Mouse (Mus musculus) embryonic fibroblast, embryonic 13.5 days (primary cell): ENCODE measurements around the gene Gm20403. TPM values are rescaled to one million over a fixed set of nuclear protein-coding genes. Genes with fewer than 3 reads are reported as not detected.
A peak's percentile ranks its signal among the peaks of the same experiment; 100 is the strongest.

Experiments
- H3K27ac ChIP-seq: 2 replicates; pipeline ENCODE4 v1.5.1; 2012; ENCODE audit warnings: low read length, control low read depth, inconsistent platforms; ENCODE audit not compliant: insufficient read depth
- H3K4me1 ChIP-seq: 2 replicates; pipeline ENCODE4 v1.6.1; 2011; ENCODE audit warnings: low read length; ENCODE audit not compliant: control insufficient read depth, insufficient read depth
- H3K4me3 ChIP-seq: 2 replicates; pipeline ENCODE4 v1.5.1; 2011; ENCODE audit warnings: mild to moderate bottlenecking, control low read depth, low read length; ENCODE audit not compliant: insufficient read depth
- CTCF ChIP-seq: IDR thresholded peaks from 2 replicates; pipeline ENCODE4 v1.5.1; 2011; ENCODE audit warnings: mild to moderate bottlenecking, control low read depth, low read length, moderate library complexity, borderline replicate concordance; ENCODE audit not compliant: insufficient read depth
- POLR2A ChIP-seq: IDR thresholded peaks from 2 replicates; pipeline ENCODE4 v1.6.1; 2011; ENCODE audit warnings: low read depth, mild to moderate bottlenecking, control low read depth, low read length, moderate library complexity
- polyA plus RNA-seq: library from polyadenylated mRNA; stranded (reverse); fragments of >200 nt; gene quantifications from 2 replicates; pipeline ENCODE4 v1.2.4, GENCODE M21; 2011; ENCODE audit warnings: low read depth; ENCODE audit not compliant: missing spikeins, insufficient read length

The Gm20403 gene
- polyA plus RNA-seq, 1 experiment = not detected

- Histone ChIP-seq H3K4me3 (no peak overlapping the region), H3K4me1 (peaks cover 5% of the 10 kb centered on the region), H3K27ac (no peak overlapping the region)
- TF ChIP-seq POLR2A (no peak), CTCF (no peak)
These were observed 7.1 kb upstream of the Gm20403 start for GRCm38 (mm10) chr12:54993246-54994067.

DNA sequence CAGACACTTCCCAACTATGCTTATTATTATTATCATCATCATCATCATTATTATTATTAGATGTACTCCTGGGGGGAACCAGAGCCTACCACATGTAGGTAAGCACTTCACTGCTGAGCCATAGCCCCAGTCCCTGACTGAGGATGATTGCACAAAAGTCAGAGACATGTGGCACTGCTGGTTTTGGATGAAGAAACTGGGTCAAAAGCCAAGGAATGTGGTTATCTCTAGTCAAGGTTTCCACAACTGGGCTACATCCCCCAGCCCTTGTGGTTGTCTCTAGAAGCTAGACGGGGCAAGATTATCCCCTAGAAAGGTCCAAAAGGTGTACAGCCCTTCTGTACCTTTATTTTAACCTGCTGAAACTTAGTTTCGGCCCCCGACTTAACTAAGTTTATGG lies 6.5 kb upstream of the Gm20403 start:
- Histone ChIP-seq H3K4me3 (no peak overlapping the region), H3K4me1 (peaks cover 3% of the 10 kb centered on the region), H3K27ac (no peak overlapping the region)
- no peak for TF ChIP-seq POLR2A
- no peak for TF ChIP-seq CTCF

GRCm38 (mm10) chr12:54988323-54988850 lies 2.1 kb upstream of the Gm20403 start:
- Histone ChIP-seq H3K27ac (no peak overlapping the region), H3K4me3 (no peak overlapping the region), H3K4me1 (0 out of 2 replicates have a peak, but pooled peaks cover 3% of the 10 kb centered on the region)
- TF ChIP-seq CTCF = no peak
- no peak for TF ChIP-seq POLR2A

GRCm38 (mm10) chr12:54987156-54987555 lies 827 bp upstream of the Gm20403 start:
- Histone ChIP-seq H3K27ac (no peak overlapping the region), H3K4me1 (0 out of 2 replicates have a peak, but pooled peaks cover 3% of the 10 kb centered on the region), H3K4me3 (no peak overlapping the region)
- TF ChIP-seq CTCF (no peak), POLR2A (no peak)

- TF ChIP-seq CTCF (no peak), POLR2A (no peak)
- Histone ChIP-seq H3K4me3 (peak overlapping the region; percentile 78), H3K4me1 (peaks cover 5% of the 10 kb centered on the region; the same call in 1 of the 2 replicates)
These were observed 875 bp downstream of the Gm20403 start for GRCm38 (mm10) chr12:54985257-54986051.

DNA sequence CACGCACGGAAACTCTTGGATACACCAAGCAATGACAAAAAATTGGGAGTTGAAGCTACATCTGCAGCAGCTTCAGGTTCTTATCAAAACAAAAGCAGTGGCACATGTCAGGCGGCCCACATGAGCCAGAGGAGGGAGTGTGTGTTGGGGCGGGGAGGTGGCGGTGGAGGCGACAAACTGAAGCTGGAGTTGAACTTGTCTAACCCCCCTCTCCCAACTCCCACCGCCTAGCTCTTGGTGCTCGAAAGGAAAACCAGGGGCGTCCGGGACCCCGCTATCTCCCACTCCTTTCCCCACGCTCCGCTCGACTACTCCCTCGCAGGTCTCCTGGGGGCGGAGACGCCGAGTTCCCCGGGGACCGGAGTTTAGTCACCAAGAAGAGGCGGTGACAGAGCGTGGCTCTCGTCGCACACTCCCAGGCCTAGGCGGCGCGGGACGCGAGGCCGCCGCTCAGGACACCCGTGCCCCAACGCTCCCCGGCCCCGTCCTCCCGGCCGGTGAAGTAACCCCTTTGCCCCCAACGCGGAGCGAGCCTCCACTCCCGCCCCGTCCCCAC lies 1.6 kb downstream of the Gm20403 start:
- no peak for TF ChIP-seq CTCF
- TF ChIP-seq POLR2A = peak; percentile 73
- Histone ChIP-seq H3K4me3 (peak overlapping the region; percentile 78), H3K4me1 (peaks cover 5% of the 10 kb centered on the region; the same call in 1 of the 2 replicates), H3K27ac (peak overlapping the region; percentile 76)

More at GRCm38 (mm10) chr12:54985257-54986051, 875 bp downstream of the Gm20403 start:
- peak overlapping the region; percentile 90 for H3K27ac ChIP-seq

GRCm38 (mm10) chr12:54982935-54983715 lies 3.2 kb downstream of the Gm20403 start:
- Histone ChIP-seq H3K4me3 (no peak overlapping the region), H3K4me1 (peaks cover 5% of the 10 kb centered on the region; the same call in 1 of the 2 replicates), H3K27ac (no peak overlapping the region)
- TF ChIP-seq CTCF (no peak), POLR2A (no peak)

- no peak overlapping the region for H3K4me3 ChIP-seq
- no peak overlapping the region for H3K27ac ChIP-seq
- H3K4me1 ChIP-seq = peaks cover 5% of the 10 kb centered on the region; the same call in 1 of the 2 replicates
- TF ChIP-seq POLR2A = no peak
- peak; percentile 35; the same call in 1 of the 2 replicates for TF ChIP-seq CTCF
These were observed 4.4 kb downstream of the Gm20403 start for GRCm38 (mm10) chr12:54981962-54982361.
